14 mouse cellular contexts compared by ENCODE assay signal in the genomic region with DNA sequence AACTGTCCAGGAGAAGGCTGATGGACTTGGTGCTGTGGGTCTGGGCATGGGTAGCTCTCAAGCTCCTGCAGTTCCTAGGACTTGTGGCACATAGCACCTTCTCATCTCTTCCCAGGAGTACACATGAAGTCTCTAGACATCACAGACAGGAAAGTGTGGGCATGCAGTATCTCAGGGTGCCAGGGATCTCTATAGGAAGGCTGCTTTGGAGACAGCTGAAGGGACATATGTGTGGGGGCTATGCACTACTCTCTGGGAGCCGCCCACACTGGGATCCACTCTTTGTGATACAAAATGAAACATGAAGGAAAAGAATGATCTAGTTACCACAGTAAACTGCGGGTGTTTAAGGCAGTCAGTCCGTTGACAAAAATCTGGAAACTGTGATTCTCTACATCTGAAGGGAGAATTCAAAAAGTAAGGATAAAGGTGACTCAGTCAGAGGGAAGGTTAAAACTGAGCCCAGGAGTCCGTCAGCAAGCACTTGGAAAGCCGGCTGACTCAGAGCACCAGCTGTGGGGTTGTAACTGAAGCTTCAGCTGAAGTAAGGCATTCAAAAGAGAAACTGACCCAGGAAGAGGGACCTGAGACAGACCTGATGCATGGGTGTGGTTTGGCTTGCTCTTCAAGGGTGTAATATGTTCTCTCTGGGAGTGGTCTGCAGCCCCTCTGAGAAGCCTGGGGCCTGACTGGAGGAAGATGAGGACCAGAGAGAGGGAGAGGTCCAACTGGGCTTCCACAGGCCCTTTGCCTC. TPM values are rescaled to one million over a fixed set of nuclear protein-coding genes. Genes with fewer than 3 reads are reported as not detected.
DNase-seq lines count a peak whose midpoint lies in the region; ATAC-seq and TF ChIP-seq lines count a peak whose summit lies in the region.
"Had no signal": no experiment of that assay in that cellular context is flagged by ENCODE, and none has a peak within 500 bp of the region (broad histone marks: within the 10 kb centered on the region; RNA-seq: fewer than 3 reads in every experiment).

No protein-coding gene starts in this region.

- H3K4me1 ChIP-seq in heart, embryonic 13.5 days: peaks cover 38% of the 10 kb centered on the region
- H3K4me1 ChIP-seq in stomach, postnatal 0 days (replicated peaks; ENCODE audit: control insufficient read depth, insufficient read depth): no peaks in the 10 kb centered on the region
- H3K4me1 ChIP-seq: midbrain, embryonic 15.5 days had no signal

- H3K9me3 ChIP-seq in heart, embryonic 13.5 days: no peaks in the 10 kb centered on the region
- H3K9me3 ChIP-seq in stomach, postnatal 0 days (ENCODE audit: control insufficient read depth, low read length): no peaks in the 10 kb centered on the region
- H3K9me3 ChIP-seq: hindbrain, embryonic 15.5 days; midbrain, embryonic 15.5 days had no signal

- TF ChIP-seq EP300 in stomach, postnatal 0 days (optimal IDR thresholded peaks at IDR 0.05): no peak

- no peak overlapping the region for H3K27ac ChIP-seq in heart, embryonic 13.5 days (replicated peaks)
- no peak overlapping the region for H3K27ac ChIP-seq in stomach, postnatal 0 days (replicated peaks)
- H3K27ac ChIP-seq: hindbrain, embryonic 15.5 days; kidney, postnatal 0 days; midbrain, embryonic 15.5 days had no signal

- H3K4me2 ChIP-seq in heart, embryonic 13.5 days: no peak overlapping the region
- H3K4me2 ChIP-seq in stomach, postnatal 0 days (replicated peaks; ENCODE audit: low read depth): no peak overlapping the region
- H3K4me2 ChIP-seq: hindbrain, embryonic 15.5 days; midbrain, embryonic 15.5 days had no signal

- no peaks in the 10 kb centered on the region for H3K27me3 ChIP-seq in heart, embryonic 13.5 days (replicated peaks)
- no peaks in the 10 kb centered on the region for H3K27me3 ChIP-seq in stomach, postnatal 0 days (ENCODE audit: control insufficient read depth, insufficient read depth, low read length)
- H3K27me3 ChIP-seq: CH12.LX; hindbrain, embryonic 15.5 days; midbrain, embryonic 15.5 days had no signal

- 0 out of 2 replicates have a peak overlapping the region, but pooled peaks have one; percentile 40 for H3K9ac ChIP-seq in heart, embryonic 13.5 days
- H3K9ac ChIP-seq in stomach, postnatal 0 days (ENCODE audit: low read length): no peak overlapping the region; the same call in 1 of the 2 replicates
- H3K9ac ChIP-seq: hindbrain, embryonic 15.5 days; midbrain, embryonic 15.5 days had no signal

- no peak for DNase-seq in heart, postnatal 4 days
- DNase-seq in frontal cortex, adult 2 months (ENCODE audit: extremely low spot score in 1 of 2, low spot score in 1 of 2): peak; percentile 92 to 94
- peak; percentile 81 to 83 for DNase-seq in layer of hippocampus, postnatal 36 days
- DNase-seq in right cerebral cortex, postnatal 14 days: peak; percentile 60
- no peak for DNase-seq in lung, postnatal 25 days (ENCODE audit: low spot score)
- DNase-seq in stomach, postnatal 0 days (ENCODE audit: low spot score): no peak
- no peak for DNase-seq in lung, postnatal 4 days
- DNase-seq: lung, postnatal 10 days; thymus, postnatal 4 days had no signal

- no peak for ATAC-seq in heart, embryonic 13.5 days (ENCODE audit: extremely low read depth, insufficient number of reproducible peaks, low FRiP score, low TSS enrichment)
- ATAC-seq in stomach, postnatal 0 days (ENCODE audit: low FRiP score, low TSS enrichment): no peak
- ATAC-seq: midbrain, embryonic 15.5 days had no signal

- WGBS in heart, embryonic 13.5 days: 84% methylated on average over 5 of the region's 5 CpGs
- whole genome bisulfite sequencing in stomach, postnatal 0 days: 81% methylated on average over 5 of the region's 5 CpGs

- no peak overlapping the region for H3K4me3 ChIP-seq in heart, embryonic 13.5 days
- no peak overlapping the region for H3K4me3 ChIP-seq in stomach, postnatal 0 days (ENCODE audit: low read depth, low read length)
- H3K4me3 ChIP-seq: hindbrain, embryonic 15.5 days; midbrain, embryonic 15.5 days had no signal

- no peak for TF ChIP-seq CTCF in stomach, postnatal 0 days (IDR thresholded peaks at IDR 0.05; ENCODE audit: low read depth)

- H3K36me3 ChIP-seq in heart, embryonic 13.5 days: peaks cover 68% of the 10 kb centered on the region
- H3K36me3 ChIP-seq in stomach, postnatal 0 days (ENCODE audit: control insufficient read depth, insufficient read depth, low read length): peaks cover 12% of the 10 kb centered on the region; the same call in 1 of the 2 replicates
- H3K36me3 ChIP-seq: midbrain, embryonic 15.5 days had no signal

RNA-seq across cellular contexts. Expression of gene Mrps27, which starts 22.0 kb away (rescaled TPM):
- polyA plus RNA-seq in heart, embryonic 13.5 days (2015; fragmentation: Nextera tagmentation; extraction: Ambion mirVana): 69.5 and 74.7 TPM in 2 replicates
- 10 to 100 TPM; 50.9 to 52.2 TPM for total RNA-seq in heart, postnatal 4 days (2021)
- polyA plus RNA-seq in frontal cortex, adult 2 months (2012; rRNA removed): 29.7 and 33.5 TPM in 2 replicates
- total RNA-seq in layer of hippocampus, postnatal 36 days (2021): 10 to 100 TPM; 26.9 to 27.0 TPM
- 29.9 and 30.8 TPM in 2 replicates for polyA plus RNA-seq in stomach, postnatal 0 days (2015; fragmentation: Nextera tagmentation; extraction: Ambion mirVana)

RNA-seq across cellular contexts. Expression of gene Ptcd2, which starts 22.1 kb away (rescaled TPM):
- polyA plus RNA-seq in heart, embryonic 13.5 days (2015; fragmentation: Nextera tagmentation; extraction: Ambion mirVana): 55.3 and 57.8 TPM in 2 replicates
- 10 to 100 TPM; 37.9 to 40.6 TPM for total RNA-seq in heart, postnatal 4 days (2021)
- polyA plus RNA-seq in frontal cortex, adult 2 months (2012; rRNA removed): 33.3 and 35.3 TPM in 2 replicates
- total RNA-seq in layer of hippocampus, postnatal 36 days (2021): 10 to 100 TPM; 28.2 to 31.4 TPM
- polyA plus RNA-seq in stomach, postnatal 0 days (2015; fragmentation: Nextera tagmentation; extraction: Ambion mirVana): 30.1 and 31.0 TPM in 2 replicates

Comparison
In these comparisons a context has a peak if more than half of its experiments do, and no peak if none do; other contexts are left out.
1. DNase-seq: peak in frontal cortex, adult 2 months (2 of 2), layer of hippocampus, postnatal 36 days (2 of 2) and right cerebral cortex, postnatal 14 days (single experiment); none in heart, postnatal 4 days (single experiment), lung, postnatal 25 days (single experiment), stomach, postnatal 0 days (single experiment) and lung, postnatal 4 days (0 of 2).